Mouse (Mus musculus): ENCODE measurements around the gene Crot.
A peak's percentile ranks its signal among the peaks of the same experiment; 100 is the strongest.
"Not testable (repeated sequence)": the region's sequence is repeated elsewhere in the genome, so short reads cannot be mapped to it uniquely, and the experiment has no call there.

Gene Crot

GRCm38 (mm10) chr5:8996686-8997512, at the start of gene Crot:
TSS of gene Crot (minus strand) at chr5:8997324.
- peak; percentile 97 for ATAC-seq (ENCODE audit: insufficient number of reproducible peaks, low FRiP score, low TSS enrichment)

GRCm38 (mm10) chr5:9045904-9046303, 48.8 kb upstream of the Crot start:
- ATAC-seq (ENCODE audit: insufficient number of reproducible peaks, low FRiP score, low TSS enrichment): no peak

GRCm38 (mm10) chr5:9044821-9045220, 47.7 kb upstream of the Crot start:
- ATAC-seq (ENCODE audit: insufficient number of reproducible peaks, low FRiP score, low TSS enrichment): no peak

GRCm38 (mm10) chr5:9043582-9044267, 46.6 kb upstream of the Crot start:
- ATAC-seq (ENCODE audit: insufficient number of reproducible peaks, low FRiP score, low TSS enrichment): no peak

- ATAC-seq (ENCODE audit: insufficient number of reproducible peaks, low FRiP score, low TSS enrichment): no peak
These were observed 45.7 kb upstream of the Crot start for GRCm38 (mm10) chr5:9042721-9043416.

GRCm38 (mm10) chr5:9040665-9041215, 43.6 kb upstream of the Crot start:
- no peak for ATAC-seq (ENCODE audit: insufficient number of reproducible peaks, low FRiP score, low TSS enrichment)

- ATAC-seq (ENCODE audit: insufficient number of reproducible peaks, low FRiP score, low TSS enrichment): no peak
These were observed 42.9 kb upstream of the Crot start for GRCm38 (mm10) chr5:9039978-9040377.

GRCm38 (mm10) chr5:9037292-9037691, 40.2 kb upstream of the Crot start:
- ATAC-seq (ENCODE audit: insufficient number of reproducible peaks, low FRiP score, low TSS enrichment): no peak

GRCm38 (mm10) chr5:9035457-9035856, 38.3 kb upstream of the Crot start:
- ATAC-seq (ENCODE audit: insufficient number of reproducible peaks, low FRiP score, low TSS enrichment): no peak

- ATAC-seq (ENCODE audit: insufficient number of reproducible peaks, low FRiP score, low TSS enrichment): no peak
These were observed 37.4 kb upstream of the Crot start for GRCm38 (mm10) chr5:9034535-9034934.

- ATAC-seq (ENCODE audit: insufficient number of reproducible peaks, low FRiP score, low TSS enrichment): no peak
These were observed 36.7 kb upstream of the Crot start for GRCm38 (mm10) chr5:9033843-9034242.

GRCm38 (mm10) chr5:9032641-9033040, 35.5 kb upstream of the Crot start:
- no peak for ATAC-seq (ENCODE audit: insufficient number of reproducible peaks, low FRiP score, low TSS enrichment)

- no peak for ATAC-seq (ENCODE audit: insufficient number of reproducible peaks, low FRiP score, low TSS enrichment)
These were observed 35.0 kb upstream of the Crot start for GRCm38 (mm10) chr5:9032101-9032590.

GRCm38 (mm10) chr5:9028266-9028841, 31.2 kb upstream of the Crot start:
- ATAC-seq (ENCODE audit: insufficient number of reproducible peaks, low FRiP score, low TSS enrichment): no peak

- no peak for ATAC-seq (ENCODE audit: insufficient number of reproducible peaks, low FRiP score, low TSS enrichment)
These were observed 18.2 kb upstream of the Crot start for GRCm38 (mm10) chr5:9015352-9015751.

- ATAC-seq (ENCODE audit: insufficient number of reproducible peaks, low FRiP score, low TSS enrichment): no peak
These were observed 17.6 kb upstream of the Crot start for GRCm38 (mm10) chr5:9014774-9015173.

GRCm38 (mm10) chr5:9011374-9011773, 14.2 kb upstream of the Crot start:
- ATAC-seq (ENCODE audit: insufficient number of reproducible peaks, low FRiP score, low TSS enrichment): no peak

GRCm38 (mm10) chr5:9010166-9010565, 13.0 kb upstream of the Crot start:
- no peak for ATAC-seq (ENCODE audit: insufficient number of reproducible peaks, low FRiP score, low TSS enrichment)

GRCm38 (mm10) chr5:9006585-9006984, 9.5 kb upstream of the Crot start:
- ATAC-seq (ENCODE audit: insufficient number of reproducible peaks, low FRiP score, low TSS enrichment): not testable (repeated sequence)

GRCm38 (mm10) chr5:9000006-9000405, 2.9 kb upstream of the Crot start:
- ATAC-seq (ENCODE audit: insufficient number of reproducible peaks, low FRiP score, low TSS enrichment): not testable (repeated sequence)
